Mouse (Mus musculus) layer of hippocampus, adult 2 months (tissue): ENCODE data around the gene Fnip2. TPM values are rescaled to one million over a fixed set of nuclear protein-coding genes. Genes with fewer than 3 reads are reported as not detected.
"Not testable (repeated sequence)": the region's sequence is repeated elsewhere in the genome, so short reads cannot be mapped to it uniquely, and the experiment has no call there.

Experiments used
- DNase-seq, 2 experiments: peaks; one replicate each; pipeline ENCODE4 v3.0.0; 2022; ENCODE audit warnings: low spot score in 2 of 2
- H3K27ac ChIP-seq: fragments of 200-600 bp; 2 replicates; pipeline ENCODE4 v1.8.1; 2022
- H3K4me3 ChIP-seq: fragments of 200-600 bp; 2 replicates; pipeline ENCODE4 v1.8.1; 2022; ENCODE audit warnings: mild to moderate bottlenecking
- CTCF ChIP-seq: fragments of 200-600 bp; conservative IDR thresholded peaks from 2 replicates; pipeline ENCODE4 v1.8.1; 2022; ENCODE audit warnings: antibody characterized with exemption, mild to moderate bottlenecking, moderate library complexity
- total RNA-seq, 2 experiments: library from RNA; stranded (reverse); gene quantifications; 2 replicates each; pipeline ENCODE4 v1.2.3; 2021

Gene Fnip2
- total RNA-seq, 2 experiments from 2014 or later = 22.2 to 26.9 TPM

DNA sequence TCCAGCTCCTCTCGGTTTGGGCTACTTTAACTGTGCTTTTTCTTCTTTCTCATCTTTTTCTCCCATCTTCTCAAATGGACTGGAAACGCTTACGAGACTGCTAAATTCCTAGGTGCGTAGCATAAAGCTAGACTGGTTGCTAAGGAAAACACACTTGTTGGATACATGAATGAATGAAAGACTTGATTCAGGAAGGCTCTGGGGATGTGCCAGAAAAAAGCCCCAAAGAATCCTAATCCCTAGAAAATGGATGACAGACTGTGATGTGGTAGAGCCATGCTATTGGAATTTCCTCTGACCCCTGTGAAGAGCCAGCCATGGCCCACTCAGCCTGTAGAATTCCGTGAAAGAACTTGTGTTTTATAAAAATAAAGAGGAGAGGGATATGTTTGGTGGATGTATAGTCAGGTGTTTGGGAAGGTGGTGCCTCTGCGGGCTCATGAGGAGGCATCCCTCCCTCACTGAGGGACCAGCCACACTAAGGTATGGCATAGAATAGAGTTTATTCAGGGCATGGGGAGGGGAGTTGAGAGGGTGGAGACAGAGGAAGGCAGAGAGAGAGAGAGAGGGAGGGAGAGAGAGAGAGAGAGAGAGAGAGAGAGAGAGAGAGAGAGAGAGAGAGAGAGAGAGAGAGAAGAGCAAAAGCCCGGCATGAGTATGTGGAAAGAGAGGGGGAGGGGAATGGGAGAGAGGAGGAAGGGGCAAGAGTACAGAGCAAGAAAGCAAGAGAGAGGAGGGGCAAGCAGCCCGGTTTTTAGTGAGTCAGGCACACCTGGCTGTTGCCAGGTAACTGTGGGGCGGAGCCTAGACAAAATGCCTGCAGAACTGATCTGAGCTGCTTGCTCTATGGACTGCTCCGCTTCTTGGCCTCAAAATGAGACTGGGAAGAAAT, 8.2 kb upstream of the Fnip2 start:
- no peak for DNase-seq
- no peak overlapping the region for H3K27ac ChIP-seq
- no peak for TF ChIP-seq CTCF
- H3K4me3 ChIP-seq = no peak overlapping the region

DNA sequence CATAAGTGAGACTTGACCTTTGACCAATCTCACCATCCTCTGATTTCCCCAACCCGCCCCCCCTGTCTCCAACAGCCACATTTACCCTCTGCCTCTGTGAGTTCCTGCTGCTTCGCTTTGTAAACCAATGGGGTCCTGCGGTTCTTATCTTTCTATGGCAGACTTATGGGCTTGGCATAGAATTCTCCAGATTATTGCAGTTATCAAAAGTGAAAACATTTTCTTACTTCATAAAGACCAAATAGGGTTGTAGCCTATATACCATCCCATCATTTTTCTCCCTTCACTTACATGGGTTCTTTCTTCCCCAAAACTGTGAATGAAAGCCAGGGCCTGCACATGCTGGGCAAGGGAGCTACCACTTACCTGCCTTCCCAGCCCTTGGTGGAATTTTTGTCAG, 6.7 kb upstream of the Fnip2 start:
- DNase-seq = no peak
- H3K4me3 ChIP-seq = no peak overlapping the region
- no peak for TF ChIP-seq CTCF
- no peak overlapping the region for H3K27ac ChIP-seq

DNA sequence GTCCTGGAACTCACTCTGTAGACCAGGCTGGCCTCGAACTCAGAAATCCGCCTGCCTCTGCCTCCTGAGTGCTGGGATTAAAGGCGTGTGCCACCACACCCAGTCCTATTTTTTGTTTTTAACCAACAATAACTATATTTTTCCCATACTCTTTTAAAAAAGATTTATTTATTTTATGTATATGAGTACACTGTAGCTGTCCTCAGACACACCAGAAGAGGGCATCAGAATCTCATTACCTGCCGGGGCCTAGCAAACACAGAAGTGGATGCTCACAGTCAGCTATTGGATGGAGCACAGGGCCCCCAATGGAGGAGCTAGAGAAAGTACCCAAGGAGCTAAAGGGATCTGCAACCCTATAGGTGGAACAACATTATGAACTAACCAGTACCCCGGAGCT, 5.8 kb upstream of the Fnip2 start:
- not testable (repeated sequence) for DNase-seq, H3K4me3 ChIP-seq, H3K27ac ChIP-seq

DNA sequence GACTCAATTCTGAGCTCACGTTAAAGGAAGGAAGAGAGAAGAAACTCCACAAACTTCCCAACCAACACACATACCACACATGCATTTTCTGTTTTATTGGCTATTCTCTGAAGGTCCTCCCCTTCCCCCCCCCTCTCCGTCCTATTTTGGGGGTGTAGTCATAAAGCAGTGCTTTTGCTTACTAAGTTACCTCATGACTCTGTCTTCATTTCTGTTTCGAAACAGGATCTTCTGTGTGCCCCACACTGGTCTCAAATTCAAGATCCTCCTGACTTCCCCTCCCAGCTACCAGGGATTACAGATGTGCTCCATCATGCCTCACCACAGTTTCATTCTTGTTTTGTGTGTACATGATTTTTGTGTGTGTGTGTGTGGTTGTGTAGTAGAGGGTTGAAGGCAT, 4.8 kb upstream of the Fnip2 start:
- no peak for DNase-seq
- TF ChIP-seq CTCF = no peak
- Histone ChIP-seq H3K27ac (no peak overlapping the region), H3K4me3 (no peak overlapping the region)

DNA sequence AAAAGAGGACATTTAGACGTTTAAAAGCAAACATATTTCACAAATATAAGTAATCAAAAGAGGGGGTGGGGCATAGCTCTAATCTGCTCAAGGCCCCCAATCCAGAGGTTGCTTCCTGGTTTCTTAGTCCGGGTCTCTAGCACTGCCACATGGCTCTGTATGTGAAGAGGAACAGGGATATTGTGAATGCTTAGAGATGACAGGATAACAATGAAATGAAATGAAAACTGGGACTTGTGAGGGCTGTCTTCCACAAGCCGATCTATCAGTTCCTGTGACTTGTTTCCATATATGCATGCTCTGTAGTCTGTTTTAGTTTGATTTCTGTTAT, 1.7 kb upstream of the Fnip2 start:
- no peak overlapping the region for H3K4me3 ChIP-seq
- no peak overlapping the region for H3K27ac ChIP-seq
- DNase-seq = no peak
- TF ChIP-seq CTCF = no peak

DNA sequence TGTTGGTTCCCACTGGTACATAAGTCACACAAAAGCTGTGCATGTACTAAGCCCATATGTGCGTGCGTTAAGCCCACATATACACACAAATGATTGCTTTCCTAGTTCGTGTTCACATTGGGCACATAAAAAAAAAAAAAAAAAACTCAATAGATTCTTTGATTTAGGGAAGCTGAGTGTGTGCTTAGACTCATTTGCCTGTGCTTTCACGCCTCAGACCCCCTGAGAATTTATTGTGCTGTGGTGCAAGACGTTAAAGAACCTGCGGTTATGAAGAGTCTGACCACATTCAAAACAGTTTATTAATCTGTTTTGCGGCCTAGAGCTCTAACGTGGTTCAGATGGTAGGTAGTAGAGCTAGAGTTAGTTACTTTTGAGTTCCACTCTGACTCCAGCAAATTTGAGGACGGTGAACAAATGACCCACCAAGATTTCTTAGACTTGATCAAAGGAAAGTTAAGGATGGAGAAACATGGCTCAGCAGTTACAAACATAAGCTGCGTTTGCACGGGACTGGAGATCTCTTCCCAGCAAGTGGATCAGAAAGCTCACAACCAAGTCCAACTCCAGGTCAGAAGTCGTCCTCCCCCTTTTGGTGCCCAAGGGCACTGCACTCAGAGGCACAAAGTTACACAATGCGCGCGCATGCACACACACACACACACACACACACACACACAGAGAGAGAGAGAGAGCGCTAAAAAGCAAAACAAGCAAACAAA, 1.2 kb upstream of the Fnip2 start:
- Histone ChIP-seq H3K27ac (peak overlapping the region; percentile 85; the same call in 1 of the 2 replicates), H3K4me3 (peak overlapping the region; percentile 62; the same call in 1 of the 2 replicates)
- TF ChIP-seq CTCF = no peak
- no peak for DNase-seq

DNA sequence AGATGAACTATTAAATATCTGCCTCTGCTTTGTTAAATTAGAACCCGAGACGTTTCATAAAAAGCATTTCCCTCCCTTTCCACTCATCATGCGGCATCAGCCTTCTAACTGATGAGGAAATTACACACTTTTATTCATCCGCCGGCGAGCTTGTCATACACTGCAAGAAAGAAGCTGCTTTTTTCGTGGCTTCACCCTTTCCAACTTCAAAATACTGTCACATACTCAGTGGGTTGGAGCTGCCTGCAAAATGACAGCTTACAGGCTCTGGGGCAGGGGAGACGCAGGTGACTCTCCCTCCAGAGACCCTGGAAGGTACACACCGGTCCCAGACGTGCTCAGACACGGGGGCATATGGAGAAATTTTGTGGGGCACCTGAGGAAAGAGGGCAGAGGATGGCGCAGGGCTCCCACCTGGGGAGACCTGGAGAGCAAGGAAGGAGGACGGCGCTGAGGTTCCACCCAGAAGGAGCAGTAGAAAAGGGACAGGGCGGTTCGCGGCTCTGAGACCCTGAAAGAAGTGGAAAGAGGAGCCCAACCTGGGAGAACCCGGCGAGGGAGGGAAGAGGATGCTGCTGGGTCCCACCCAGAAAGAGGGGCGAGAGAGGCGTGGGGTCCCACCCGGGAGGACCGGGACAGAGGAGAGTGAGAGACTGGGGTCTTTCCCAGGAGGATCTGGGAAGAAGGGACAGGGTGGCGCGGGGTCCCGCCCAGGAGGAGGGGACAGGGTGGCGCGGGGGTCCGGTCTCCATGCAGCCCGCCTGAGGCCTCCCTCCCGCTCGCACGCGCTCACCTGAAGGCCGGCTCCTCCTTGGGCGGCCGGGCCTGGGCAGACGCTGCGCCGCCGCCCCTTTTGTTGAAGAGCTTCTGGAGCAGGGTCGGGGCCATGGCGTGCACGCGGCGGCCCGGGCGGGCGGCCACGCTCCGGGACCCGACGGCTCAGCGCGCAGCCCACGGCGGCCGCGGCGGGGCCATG, 592 bp downstream of the Fnip2 start:
- peak overlapping the region; percentile 78 for H3K27ac ChIP-seq
- H3K4me3 ChIP-seq = peak overlapping the region; percentile 62
- peak in 1 of 2 experiments; percentile 24 for DNase-seq
- TF ChIP-seq CTCF = no peak

DNA sequence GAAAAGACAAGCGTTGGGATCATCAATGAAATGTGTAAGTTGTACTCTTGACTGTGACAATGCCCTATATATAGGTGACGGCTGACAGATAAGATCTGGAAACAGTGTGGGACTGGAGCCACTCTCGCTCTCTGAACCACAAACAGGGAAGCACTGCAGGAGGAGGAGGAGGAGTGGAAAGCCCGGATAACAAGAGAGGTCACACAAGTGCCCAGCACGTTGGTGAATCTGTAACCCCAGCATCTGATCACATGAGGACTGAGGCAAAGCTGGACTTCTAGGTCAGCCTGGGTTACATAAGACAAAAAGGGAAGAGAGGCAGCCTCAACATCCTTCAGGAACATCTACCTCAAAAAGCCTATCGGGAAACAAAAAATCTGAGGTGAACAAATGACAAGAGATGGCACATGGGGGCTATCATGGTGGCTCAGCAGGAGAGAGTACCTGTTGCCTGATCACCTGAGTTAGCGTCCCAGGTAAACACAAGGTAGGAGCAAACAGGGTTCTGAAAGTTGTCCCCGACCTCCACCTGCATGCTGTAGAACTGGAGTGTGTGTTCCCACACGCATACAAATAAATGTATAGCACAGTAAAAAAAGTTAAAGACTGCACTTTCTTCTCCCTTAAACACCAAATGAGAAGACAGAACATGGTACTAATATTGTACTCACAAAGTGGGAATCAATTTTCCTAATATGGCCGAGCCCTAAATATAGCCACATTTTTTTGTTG, 2.6 kb downstream of the Fnip2 start:
- Histone ChIP-seq H3K4me3 (no peak overlapping the region), H3K27ac (no peak overlapping the region)
- no peak for TF ChIP-seq CTCF
- no peak for DNase-seq

DNA sequence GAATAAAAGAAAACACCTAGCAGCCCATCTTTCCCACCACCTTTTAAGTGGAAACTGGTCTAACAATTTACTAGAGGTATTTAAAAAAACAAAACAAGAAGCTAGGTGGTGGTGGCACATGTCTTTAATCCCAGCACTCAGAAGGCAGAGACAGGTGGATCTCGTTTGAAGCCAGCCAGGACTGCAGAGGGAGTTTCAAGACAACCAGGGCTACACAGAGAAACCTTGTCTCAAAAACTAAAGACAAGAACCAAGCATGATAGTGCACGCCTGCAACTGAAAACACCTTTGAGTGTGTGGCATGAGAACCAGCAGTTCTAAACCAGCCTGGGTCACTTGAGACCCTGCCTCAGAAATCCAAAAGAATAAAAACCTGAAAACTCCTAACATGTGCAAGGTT, 4.1 kb downstream of the Fnip2 start:
- TF ChIP-seq CTCF = no peak
- DNase-seq = no peak
- Histone ChIP-seq H3K27ac (no peak overlapping the region), H3K4me3 (no peak overlapping the region)

DNA sequence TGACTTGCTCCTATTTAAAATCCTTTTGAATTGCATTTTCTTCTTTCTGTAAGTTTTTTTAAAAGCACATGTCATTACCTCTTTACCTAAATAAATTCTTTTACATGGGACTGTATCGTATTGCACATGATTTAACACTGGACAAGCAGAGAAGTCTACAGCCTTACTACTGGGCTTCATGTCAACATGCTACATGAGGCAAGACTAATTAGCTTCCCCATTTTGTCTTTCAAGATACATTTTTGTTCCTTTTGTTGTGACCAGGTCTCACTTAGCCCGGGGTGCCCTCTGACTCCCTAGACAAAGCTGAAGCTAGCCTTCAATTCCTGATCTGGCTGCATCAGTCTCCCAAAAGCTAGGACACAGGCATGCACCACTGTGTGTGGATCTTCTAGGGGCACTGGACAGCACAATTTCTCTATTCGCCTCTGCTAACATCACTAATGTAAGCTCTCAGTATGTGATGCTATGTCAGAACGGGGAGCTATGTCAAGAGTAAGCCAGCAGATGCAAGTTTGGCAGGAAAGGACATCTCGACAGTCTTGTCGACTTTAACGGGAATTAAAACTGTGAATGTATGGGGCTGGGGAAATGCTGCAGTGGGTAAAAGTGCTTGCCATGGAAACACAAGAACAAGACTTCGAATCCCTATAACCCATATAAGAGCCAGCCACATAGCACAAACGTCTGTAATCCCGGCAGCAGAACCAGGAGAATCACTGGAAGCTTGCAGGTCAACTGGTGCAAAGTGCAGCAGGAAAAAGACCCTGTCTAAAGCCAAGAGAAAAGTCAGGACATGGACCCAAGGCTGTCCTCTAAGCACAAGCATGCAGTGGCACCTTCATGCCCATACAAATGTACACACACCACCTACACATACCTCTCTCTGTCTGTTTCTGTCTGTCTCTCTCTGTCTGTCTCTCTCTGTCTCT, 5.5 kb downstream of the Fnip2 start:
- Histone ChIP-seq H3K4me3 (no peak overlapping the region), H3K27ac (no peak overlapping the region)
- TF ChIP-seq CTCF = no peak
- DNase-seq = no peak

DNA sequence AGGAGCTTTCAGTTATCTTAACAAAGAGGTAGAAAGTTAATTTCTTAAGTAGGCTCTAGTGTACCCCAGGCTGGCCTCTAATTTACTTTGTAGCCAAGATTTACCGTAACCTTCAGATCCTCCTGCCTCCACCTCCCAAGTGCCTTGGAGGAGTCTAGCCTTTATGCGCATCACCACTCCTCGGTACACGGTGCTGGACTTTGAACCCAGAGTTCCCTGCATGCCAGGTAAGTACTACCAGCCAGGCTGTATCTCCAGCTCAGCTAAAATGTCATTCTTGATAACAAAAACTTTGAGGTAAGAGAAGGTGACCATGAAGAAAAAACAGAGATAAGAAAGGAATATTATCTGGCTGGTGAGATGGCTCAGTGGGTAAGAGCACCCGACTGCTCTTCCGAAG, 7.0 kb downstream of the Fnip2 start:
- no peak for TF ChIP-seq CTCF
- no peak overlapping the region for H3K27ac ChIP-seq
- no peak overlapping the region for H3K4me3 ChIP-seq
- no peak for DNase-seq
